Mouse (Mus musculus) induced T-regulatory cell, adult 2 months (primary cell): ENCODE results near the gene Syne1.

Experiments
- DNase-seq: peaks from one replicate; pipeline ENCODE4 v3.0.0-alpha.2; 2012; ENCODE audit warnings: low read depth

Gene Syne1

GRCm38 (mm10) chr10:4972026-4972425 is 579.3 kb downstream of the Syne1 start:
- DNase-seq, result no peak

GRCm38 (mm10) chr10:4971586-4971985 is 579.7 kb downstream of the Syne1 start:
- DNase-seq, result no peak

- no peak for DNase-seq
Observed at GRCm38 (mm10) chr10:4971156-4971555, 580.1 kb downstream of the Syne1 start.
